Mouse (Mus musculus): ENCODE data around the gene Chpf2. TPM values are rescaled to one million over a fixed set of nuclear protein-coding genes. Genes with fewer than 3 reads are reported as not detected.

Chpf2 gene
- polyA plus RNA-seq, 1 experiment from 2014 or later = 12.4 TPM

- Histone ChIP-seq H3K4me3 (replicated peaks; ENCODE audit: low read depth, low read length) (peak overlapping the region; percentile 61), H3K9me3 (ENCODE audit: control insufficient read depth, low read length) (no peaks in the 10 kb centered on the region), H3K36me3 (ENCODE audit: control insufficient read depth, insufficient read depth, low read length) (no peaks in the 10 kb centered on the region), H3K4me1 (ENCODE audit: control insufficient read depth, insufficient read depth, low read length) (peaks cover 81% of the 10 kb centered on the region), H3K4me2 (ENCODE audit: low read length) (peak overlapping the region; percentile 97), H3K27ac (replicated peaks; ENCODE audit: low read depth, low read length) (peak overlapping the region; percentile 99), H3K27me3 (ENCODE audit: control insufficient read depth, insufficient read depth, low read length) (no peaks in the 10 kb centered on the region), H3K9ac (replicated peaks; ENCODE audit: low read length) (peak overlapping the region; percentile 86)
- no peak for DNase-seq
- ATAC-seq (ENCODE audit: low FRiP score, low TSS enrichment) = no peak
- 1% methylated on average over 33 of the region's 33 CpGs for WGBS
Measured at GRCm38 (mm10) chr5:24601071-24601835, 14.7 kb downstream of the Chpf2 start.

- Histone ChIP-seq H3K4me2 (ENCODE audit: low read length) (peak overlapping the region; percentile 97), H3K9ac (replicated peaks; ENCODE audit: low read length) (peak overlapping the region; percentile 86), H3K9me3 (ENCODE audit: control insufficient read depth, low read length) (no peaks in the 10 kb centered on the region), H3K27ac (replicated peaks; ENCODE audit: low read depth, low read length) (peak overlapping the region; percentile 99), H3K27me3 (ENCODE audit: control insufficient read depth, insufficient read depth, low read length) (no peaks in the 10 kb centered on the region), H3K36me3 (ENCODE audit: control insufficient read depth, insufficient read depth, low read length) (no peaks in the 10 kb centered on the region), H3K4me1 (ENCODE audit: control insufficient read depth, insufficient read depth, low read length) (peaks cover 81% of the 10 kb centered on the region), H3K4me3 (replicated peaks; ENCODE audit: low read depth, low read length) (peak overlapping the region; percentile 61)
- DNase-seq (peak; percentile 89), ATAC-seq (ENCODE audit: low FRiP score, low TSS enrichment) (peak; percentile 46)
- under 1% methylated on average over 73 of the region's 73 CpGs for WGBS
Measured at GRCm38 (mm10) chr5:24601911-24602750, 15.6 kb downstream of the Chpf2 start.

GRCm38 (mm10) chr5:24602751-24603343, 16.3 kb downstream of the Chpf2 start:
- Histone ChIP-seq H3K9me3 (ENCODE audit: control insufficient read depth, low read length) (no peaks in the 10 kb centered on the region), H3K36me3 (ENCODE audit: control insufficient read depth, insufficient read depth, low read length) (no peaks in the 10 kb centered on the region), H3K4me1 (ENCODE audit: control insufficient read depth, insufficient read depth, low read length) (peaks cover 81% of the 10 kb centered on the region), H3K27me3 (ENCODE audit: control insufficient read depth, insufficient read depth, low read length) (no peaks in the 10 kb centered on the region), H3K27ac (replicated peaks; ENCODE audit: low read depth, low read length) (peak overlapping the region; percentile 99), H3K9ac (replicated peaks; ENCODE audit: low read length) (peak overlapping the region; percentile 86), H3K4me2 (ENCODE audit: low read length) (peak overlapping the region; percentile 97), H3K4me3 (replicated peaks; ENCODE audit: low read depth, low read length) (peak overlapping the region; percentile 61)
- peak; percentile 25; the same call in 1 of the 2 replicates for ATAC-seq (ENCODE audit: low FRiP score, low TSS enrichment)
- DNase-seq = peak; percentile 85
- 2% methylated on average over 16 of the region's 16 CpGs for WGBS

- peak overlapping the region; percentile 99 for H3K27ac ChIP-seq (replicated peaks; ENCODE audit: low read depth, low read length)
- no peaks in the 10 kb centered on the region for H3K36me3 ChIP-seq (ENCODE audit: control insufficient read depth, insufficient read depth, low read length)
- WGBS = 59% methylated on average over 8 of the region's 8 CpGs
- H3K4me1 ChIP-seq (ENCODE audit: control insufficient read depth, insufficient read depth, low read length) = peaks cover 74% of the 10 kb centered on the region
- DNase-seq = no peak
- H3K27me3 ChIP-seq (ENCODE audit: control insufficient read depth, insufficient read depth, low read length) = no peaks in the 10 kb centered on the region
- H3K4me3 ChIP-seq (replicated peaks; ENCODE audit: low read depth, low read length) = peak overlapping the region; percentile 61
- H3K9ac ChIP-seq (replicated peaks; ENCODE audit: low read length) = peak overlapping the region; percentile 86; the same call in 1 of the 2 replicates
- H3K4me2 ChIP-seq (ENCODE audit: low read length) = peak overlapping the region; percentile 97
- ATAC-seq (ENCODE audit: low FRiP score, low TSS enrichment) = no peak
- no peaks in the 10 kb centered on the region for H3K9me3 ChIP-seq (ENCODE audit: control insufficient read depth, low read length)
Measured at GRCm38 (mm10) chr5:24603431-24604010, 17.0 kb downstream of the Chpf2 start.

GRCm38 (mm10) chr5:24604080-24604655, 17.6 kb downstream of the Chpf2 start:
- Histone ChIP-seq H3K4me3 (replicated peaks; ENCODE audit: low read depth, low read length) (peak overlapping the region; percentile 57), H3K4me1 (ENCODE audit: control insufficient read depth, insufficient read depth, low read length) (peaks cover 68% of the 10 kb centered on the region), H3K9ac (replicated peaks; ENCODE audit: low read length) (peak overlapping the region; percentile 86), H3K4me2 (ENCODE audit: low read length) (peak overlapping the region; percentile 97), H3K27me3 (ENCODE audit: control insufficient read depth, insufficient read depth, low read length) (no peaks in the 10 kb centered on the region), H3K36me3 (ENCODE audit: control insufficient read depth, insufficient read depth, low read length) (no peaks in the 10 kb centered on the region), H3K27ac (replicated peaks; ENCODE audit: low read depth, low read length) (peak overlapping the region; percentile 99), H3K9me3 (ENCODE audit: control insufficient read depth, low read length) (no peaks in the 10 kb centered on the region)
- 0 out of 2 replicates have a peak, but pooled peaks have one; percentile 0 for ATAC-seq (ENCODE audit: low FRiP score, low TSS enrichment)
- DNase-seq = no peak
- WGBS = 17% methylated on average over 12 of the region's 12 CpGs

- peak overlapping the region; percentile 97 for H3K4me2 ChIP-seq (ENCODE audit: low read length)
- DNase-seq (peak; percentile 93), ATAC-seq (ENCODE audit: low FRiP score, low TSS enrichment) (peak; percentile 74)
- H3K27me3 ChIP-seq (ENCODE audit: control insufficient read depth, insufficient read depth, low read length) = no peaks in the 10 kb centered on the region
- H3K4me1 ChIP-seq (ENCODE audit: control insufficient read depth, insufficient read depth, low read length) = peaks cover 63% of the 10 kb centered on the region
- H3K27ac ChIP-seq (replicated peaks; ENCODE audit: low read depth, low read length) = peak overlapping the region; percentile 99
- WGBS = 0% methylated on average over 46 of the region's 46 CpGs
- H3K4me3 ChIP-seq (replicated peaks; ENCODE audit: low read depth, low read length) = peak overlapping the region; percentile 57
- no peaks in the 10 kb centered on the region for H3K36me3 ChIP-seq (ENCODE audit: control insufficient read depth, insufficient read depth, low read length)
- no peaks in the 10 kb centered on the region for H3K9me3 ChIP-seq (ENCODE audit: control insufficient read depth, low read length)
- peak overlapping the region; percentile 86 for H3K9ac ChIP-seq (replicated peaks; ENCODE audit: low read length)
Measured at GRCm38 (mm10) chr5:24604656-24605100, 18.1 kb downstream of the Chpf2 start.

GRCm38 (mm10) chr5:24605321-24605979, 18.9 kb downstream of the Chpf2 start:
- peak; percentile 74 for DNase-seq
- Histone ChIP-seq H3K9ac (replicated peaks; ENCODE audit: low read length) (peak overlapping the region; percentile 86), H3K9me3 (ENCODE audit: control insufficient read depth, low read length) (no peaks in the 10 kb centered on the region), H3K27ac (replicated peaks; ENCODE audit: low read depth, low read length) (peak overlapping the region; percentile 99), H3K27me3 (ENCODE audit: control insufficient read depth, insufficient read depth, low read length) (no peaks in the 10 kb centered on the region), H3K4me3 (replicated peaks; ENCODE audit: low read depth, low read length) (peak overlapping the region; percentile 57), H3K36me3 (ENCODE audit: control insufficient read depth, insufficient read depth, low read length) (no peaks in the 10 kb centered on the region), H3K4me2 (ENCODE audit: low read length) (peak overlapping the region; percentile 97), H3K4me1 (ENCODE audit: control insufficient read depth, insufficient read depth, low read length) (peaks cover 58% of the 10 kb centered on the region)
- no peak for ATAC-seq (ENCODE audit: low FRiP score, low TSS enrichment)
- WGBS = 8% methylated on average over 6 of the region's 6 CpGs

Measured in midbrain, embryonic 14.5 days (tissue).